Mouse (Mus musculus) forebrain, embryonic 16.5 days (tissue): ENCODE measurements around the gene Xdh. TPM values are rescaled to one million over a fixed set of nuclear protein-coding genes. Genes with fewer than 3 reads are reported as not detected.

Experiments
- ATAC-seq: fragments of 200-750 bp; cut with Nextera tagmentation; 2 replicates; pipeline ENCODE4 v1.8.0; 2017; ENCODE audit warnings: mild to moderate bottlenecking, moderate library complexity
- H3K27ac ChIP-seq: fragments of 300-500 bp; sonication (generic); 2 replicates; pipeline ENCODE4 v1.5.1; 2014; ENCODE audit warnings: low read length, control low read depth
- H3K27me3 ChIP-seq: fragments of 300-500 bp; sonication (generic); replicated peaks from 2 replicates; pipeline ENCODE4 v1.6.1; 2014; ENCODE audit warnings: low read length; ENCODE audit not compliant: control insufficient read depth, insufficient read depth
- H3K36me3 ChIP-seq: fragments of 300-500 bp; sonication (generic); 2 replicates; pipeline ENCODE4 v1.6.1; 2014; ENCODE audit not compliant: control insufficient read depth, insufficient read depth
- H3K4me1 ChIP-seq: fragments of 300-500 bp; sonication (generic); replicated peaks from 2 replicates; pipeline ENCODE4 v1.6.1; 2014; ENCODE audit warnings: low read length; ENCODE audit not compliant: control insufficient read depth, insufficient read depth
- H3K4me2 ChIP-seq: fragments of 300-500 bp; sonication (generic); 2 replicates; pipeline ENCODE4 v1.6.1; 2014; ENCODE audit warnings: mild to moderate bottlenecking, low read length, control low read depth
- H3K4me3 ChIP-seq: fragments of 300-500 bp; sonication (generic); replicated peaks from 2 replicates; pipeline ENCODE4 v1.5.1; 2014; ENCODE audit warnings: mild to moderate bottlenecking, low read length, control low read depth
- H3K9ac ChIP-seq: fragments of 300-500 bp; sonication (generic); replicated peaks from 2 replicates; pipeline ENCODE4 v1.6.1; 2014; ENCODE audit warnings: low read depth, low read length, control low read depth
- H3K9me3 ChIP-seq: fragments of 300-500 bp; sonication (generic); 2 replicates; pipeline ENCODE4 v1.6.1; 2016; ENCODE audit warnings: low read length; ENCODE audit not compliant: control insufficient read depth
- WGBS: fragments of 180-500 bp; shearing (Covaris S2); extraction: QIAGEN DNeasy Blood & Tissue Kit; methylation state at CpG from one replicate; pipeline ENCODE4 v1.1.7; 2014; 5-methylcytosine and 5-hydroxymethylcytosine counted together
- polyA plus RNA-seq: library from polyadenylated mRNA; unstranded; fragments of >200 nt; fragmentation: Nextera tagmentation; extraction: Ambion mirVana; gene quantifications from 2 replicates; pipeline ENCODE4 v1.2.1, GENCODE M21; 2015

Xdh gene
- polyA plus RNA-seq, 1 experiment from 2014 or later: 0.29 TPM

DNA sequence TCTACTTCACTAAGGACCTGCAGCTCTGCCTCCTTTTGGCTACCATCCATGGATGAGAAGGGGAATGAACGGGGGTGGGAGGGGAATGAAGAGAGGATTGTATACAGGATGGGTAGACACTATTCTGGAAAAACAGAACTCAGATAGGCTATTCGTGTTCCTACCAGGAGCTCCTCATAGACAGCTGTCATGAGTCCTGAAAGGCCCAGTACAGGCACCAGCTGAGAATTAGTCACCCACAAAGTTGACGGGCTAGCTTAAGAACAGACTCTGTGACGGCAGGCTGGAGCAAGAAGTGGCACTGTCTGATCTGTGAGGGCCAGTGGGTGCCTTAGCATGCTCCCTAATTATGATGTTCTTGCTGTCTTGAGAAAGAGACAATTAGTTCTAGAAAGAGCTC, 21.3 kb upstream of the Xdh start:
- Histone ChIP-seq H3K4me2 (no peak overlapping the region), H3K9me3 (no peaks in the 10 kb centered on the region), H3K4me1 (no peaks in the 10 kb centered on the region), H3K36me3 (no peaks in the 10 kb centered on the region), H3K27ac (no peak overlapping the region), H3K9ac (no peak overlapping the region), H3K27me3 (no peaks in the 10 kb centered on the region), H3K4me3 (no peak overlapping the region)
- no peak for ATAC-seq
- 68% methylated on average over 4 of the region's 4 CpGs for WGBS

DNA sequence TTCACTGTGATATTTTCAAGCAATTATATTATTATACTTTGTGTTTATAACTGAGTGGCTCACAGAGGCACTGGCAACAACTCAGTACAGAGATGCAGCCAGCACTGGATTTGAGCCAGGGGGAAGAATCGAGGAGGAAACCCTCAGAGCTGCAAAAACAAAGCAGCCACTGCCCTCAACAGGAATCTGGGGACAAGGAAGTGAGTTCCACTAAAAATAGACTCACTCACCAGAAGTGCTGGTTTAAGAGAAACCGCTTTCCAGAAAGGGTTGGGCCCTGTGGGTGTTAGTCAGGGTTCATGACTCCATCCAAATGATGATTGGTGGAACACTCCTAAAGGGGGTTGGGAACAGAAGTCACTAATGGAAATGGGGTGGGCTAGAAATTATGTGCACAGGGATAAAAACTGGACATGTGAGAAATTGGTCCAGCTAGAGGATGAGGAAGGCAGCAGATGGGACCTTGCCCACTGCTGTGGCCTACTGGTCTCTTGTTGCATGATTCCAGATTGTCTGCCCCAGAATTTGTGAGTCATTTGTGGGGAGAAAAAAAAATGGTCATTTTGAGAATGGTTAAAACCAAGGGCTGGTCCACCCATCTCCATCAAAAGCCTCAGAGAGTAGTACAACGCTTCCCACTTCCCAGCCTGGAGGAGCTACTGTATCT, 20.5 kb upstream of the Xdh start:
- H3K4me2 ChIP-seq: no peak overlapping the region
- H3K4me1 ChIP-seq: no peaks in the 10 kb centered on the region
- no peaks in the 10 kb centered on the region for H3K27me3 ChIP-seq
- no peak overlapping the region for H3K9ac ChIP-seq
- no peak for ATAC-seq
- no peak overlapping the region for H3K4me3 ChIP-seq
- H3K9me3 ChIP-seq: no peaks in the 10 kb centered on the region
- no peaks in the 10 kb centered on the region for H3K36me3 ChIP-seq
- no peak overlapping the region for H3K27ac ChIP-seq
- 65% methylated on average over 3 of the region's 3 CpGs for WGBS

GRCm38 (mm10) chr17:73964856-73965255, 14.9 kb upstream of the Xdh start:
- no peaks in the 10 kb centered on the region for H3K36me3 ChIP-seq
- H3K4me2 ChIP-seq: no peak overlapping the region
- H3K4me1 ChIP-seq: peaks cover 4% of the 10 kb centered on the region; the same call in 1 of the 2 replicates
- ATAC-seq: no peak
- H3K4me3 ChIP-seq: no peak overlapping the region
- no peaks in the 10 kb centered on the region for H3K9me3 ChIP-seq
- no peaks in the 10 kb centered on the region for H3K27me3 ChIP-seq
- no peak overlapping the region for H3K9ac ChIP-seq
- 91% methylated on average over 9 of the region's 9 CpGs for WGBS
- no peak overlapping the region for H3K27ac ChIP-seq

DNA sequence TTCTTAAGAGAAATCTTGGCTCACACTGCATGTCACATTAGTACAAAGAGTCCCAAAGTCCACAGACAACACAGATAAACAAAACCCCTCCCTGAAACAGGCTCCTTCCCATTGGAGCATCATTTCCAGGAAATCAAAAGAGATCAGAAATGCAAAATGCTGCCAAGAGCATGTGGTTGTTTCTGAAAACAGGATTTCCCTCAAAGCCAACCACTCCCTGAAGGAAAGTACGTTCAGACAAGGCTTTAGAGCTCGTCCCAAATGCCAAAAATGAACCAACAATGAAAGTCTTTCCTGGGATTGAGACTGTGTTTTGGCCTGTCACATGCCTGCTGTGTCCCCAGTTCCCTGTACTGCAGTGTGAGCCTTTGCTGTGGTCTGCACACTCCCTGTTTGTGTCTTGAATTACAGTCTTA, 12.6 kb upstream of the Xdh start:
- H3K27me3 ChIP-seq: no peaks in the 10 kb centered on the region
- no peaks in the 10 kb centered on the region for H3K36me3 ChIP-seq
- no peak overlapping the region for H3K27ac ChIP-seq
- no peaks in the 10 kb centered on the region for H3K9me3 ChIP-seq
- ATAC-seq: no peak
- H3K9ac ChIP-seq: no peak overlapping the region
- H3K4me1 ChIP-seq: peaks cover 4% of the 10 kb centered on the region; the same call in 1 of the 2 replicates
- H3K4me2 ChIP-seq: no peak overlapping the region
- H3K4me3 ChIP-seq: no peak overlapping the region
- WGBS: 22% methylated on average over 2 of the region's 2 CpGs

DNA sequence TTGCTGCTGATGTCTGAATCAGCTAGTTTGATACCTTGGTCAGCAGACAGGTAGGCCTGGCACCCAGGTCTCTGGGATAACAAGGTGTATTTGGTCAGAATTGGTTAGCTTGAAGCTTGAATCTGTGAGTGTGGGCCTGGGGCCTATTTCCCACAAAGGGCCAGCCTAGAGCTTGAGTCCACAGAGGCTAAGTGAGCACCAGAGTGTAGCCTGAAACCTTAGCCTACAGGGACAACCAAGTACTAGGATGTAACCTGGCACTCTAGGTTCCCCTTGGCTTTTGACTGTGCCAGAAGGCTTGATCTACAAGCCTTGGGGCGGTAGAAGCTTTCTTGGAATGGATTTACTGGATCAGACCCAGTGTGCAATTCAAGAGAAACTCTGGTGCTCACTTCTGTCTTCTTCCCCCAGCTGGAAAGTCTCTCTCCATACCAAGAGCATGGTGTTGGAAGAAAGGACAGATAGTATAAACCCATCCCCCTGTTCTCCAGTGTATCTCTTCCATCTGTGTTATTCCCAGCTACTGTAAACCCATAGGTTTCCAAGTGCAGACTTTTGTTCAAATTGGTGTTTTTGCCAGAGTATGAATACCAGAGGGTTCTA, 11.9 kb upstream of the Xdh start:
- H3K27me3 ChIP-seq: no peaks in the 10 kb centered on the region
- no peak overlapping the region for H3K27ac ChIP-seq
- no peak for ATAC-seq
- no peak overlapping the region for H3K9ac ChIP-seq
- H3K36me3 ChIP-seq: no peaks in the 10 kb centered on the region
- 55% methylated on average over 1 of the region's 1 CpGs for WGBS
- H3K4me3 ChIP-seq: no peak overlapping the region
- no peaks in the 10 kb centered on the region for H3K9me3 ChIP-seq
- H3K4me1 ChIP-seq: peaks cover 4% of the 10 kb centered on the region; the same call in 1 of the 2 replicates
- H3K4me2 ChIP-seq: no peak overlapping the region

GRCm38 (mm10) chr17:73960745-73961144, 10.7 kb upstream of the Xdh start:
- H3K27me3 ChIP-seq: no peaks in the 10 kb centered on the region
- 94% methylated on average over 4 of the region's 4 CpGs for WGBS
- H3K27ac ChIP-seq: no peak overlapping the region
- ATAC-seq: no peak
- H3K9me3 ChIP-seq: no peaks in the 10 kb centered on the region
- no peak overlapping the region for H3K4me2 ChIP-seq
- H3K4me3 ChIP-seq: no peak overlapping the region
- H3K36me3 ChIP-seq: no peaks in the 10 kb centered on the region
- H3K4me1 ChIP-seq: peaks cover 4% of the 10 kb centered on the region; the same call in 1 of the 2 replicates
- H3K9ac ChIP-seq: no peak overlapping the region

DNA sequence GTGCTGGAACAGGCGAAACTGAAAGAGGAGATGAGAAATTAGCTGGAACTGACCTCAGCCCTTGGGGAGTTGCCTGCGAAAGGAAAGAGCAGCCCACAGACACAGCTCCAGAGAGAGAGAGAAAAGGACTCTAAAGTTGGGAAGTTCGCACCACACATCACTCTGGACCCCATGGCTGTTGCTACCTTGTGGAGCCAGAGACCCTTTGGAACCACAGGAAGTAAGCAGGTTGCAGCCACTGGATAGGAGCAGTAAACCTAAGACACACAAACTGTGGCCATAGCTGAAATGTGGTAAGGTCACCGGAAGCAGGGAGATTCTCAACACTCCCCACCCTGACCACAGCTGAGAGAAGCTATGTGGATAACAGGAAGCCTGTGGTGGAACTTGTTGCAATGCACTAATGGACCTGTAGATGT, 2.1 kb upstream of the Xdh start:
- 91% methylated on average over 4 of the region's 4 CpGs for WGBS
- no peak for ATAC-seq
- Histone ChIP-seq H3K4me2 (no peak overlapping the region), H3K27me3 (no peaks in the 10 kb centered on the region), H3K4me1 (no peaks in the 10 kb centered on the region), H3K27ac (no peak overlapping the region), H3K9me3 (no peaks in the 10 kb centered on the region), H3K9ac (no peak overlapping the region), H3K4me3 (no peak overlapping the region), H3K36me3 (no peaks in the 10 kb centered on the region)

DNA sequence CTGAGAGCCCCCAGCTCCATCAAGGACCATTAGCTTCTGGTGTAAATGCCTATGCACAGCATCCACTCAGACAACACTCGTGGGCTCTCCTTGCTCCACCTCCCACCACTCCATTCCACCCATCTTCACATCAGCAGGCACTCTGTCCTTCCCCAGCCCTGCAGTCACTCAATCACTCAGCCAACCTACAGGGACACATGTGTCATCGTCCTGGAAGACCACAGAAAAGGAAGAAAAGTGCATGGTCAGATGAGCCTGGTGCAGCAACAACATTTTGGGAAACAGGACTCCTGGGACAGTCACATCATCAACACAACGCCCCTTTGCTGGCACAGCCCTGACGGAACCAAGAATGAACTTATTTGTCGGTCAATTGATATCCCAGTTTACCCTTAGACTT, 974 bp upstream of the Xdh start:
- WGBS: 80% methylated on average over 5 of the region's 5 CpGs
- Histone ChIP-seq H3K4me2 (no peak overlapping the region), H3K4me3 (no peak overlapping the region), H3K9me3 (no peaks in the 10 kb centered on the region), H3K9ac (no peak overlapping the region), H3K36me3 (no peaks in the 10 kb centered on the region), H3K27me3 (no peaks in the 10 kb centered on the region), H3K27ac (no peak overlapping the region), H3K4me1 (no peaks in the 10 kb centered on the region)
- ATAC-seq: no peak

DNA sequence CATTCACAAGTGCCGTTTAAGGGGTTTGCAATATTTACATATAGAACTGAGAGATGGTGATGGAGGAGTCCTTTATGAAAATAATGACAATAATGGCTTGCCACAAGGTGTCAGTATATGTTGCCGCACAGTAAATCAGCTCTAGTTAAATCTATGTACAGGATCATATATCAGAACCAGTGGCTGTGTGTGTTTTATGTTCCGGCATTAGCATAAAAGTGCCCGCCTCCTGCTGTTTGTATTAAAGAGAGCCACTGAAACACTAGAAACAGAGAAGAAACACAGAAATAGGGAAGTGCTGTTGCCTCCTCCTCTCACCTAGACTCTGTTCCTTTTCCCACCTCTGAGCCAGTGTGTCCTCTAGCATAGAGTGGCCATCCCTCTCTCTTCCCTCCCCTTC, 498 bp downstream of the Xdh start:
- WGBS: 65% methylated on average over 4 of the region's 4 CpGs
- H3K27ac ChIP-seq: no peak overlapping the region
- no peaks in the 10 kb centered on the region for H3K9me3 ChIP-seq
- H3K36me3 ChIP-seq: no peaks in the 10 kb centered on the region
- peak; percentile 45; the same call in 1 of the 2 replicates for ATAC-seq
- H3K4me1 ChIP-seq: no peaks in the 10 kb centered on the region
- H3K4me2 ChIP-seq: no peak overlapping the region
- no peak overlapping the region for H3K9ac ChIP-seq
- no peaks in the 10 kb centered on the region for H3K27me3 ChIP-seq
- no peak overlapping the region for H3K4me3 ChIP-seq
